Mouse (Mus musculus) forebrain, postnatal 0 days (tissue): ENCODE measurements around the gene Cpt1b. TPM values are rescaled to one million over a fixed set of nuclear protein-coding genes. Genes with fewer than 3 reads are reported as not detected.

Source experiments
- ATAC-seq: fragments of 200-750 bp; cut with Nextera tagmentation; 2 replicates; pipeline ENCODE4 v1.8.0; 2017; ENCODE audit warnings: mild to moderate bottlenecking, moderate library complexity
- DNase-seq: peaks from one replicate; pipeline ENCODE4 v3.0.0-alpha.2; 2015
- H3K27ac ChIP-seq: fragments of 300-500 bp; sonication (generic); 2 replicates; pipeline ENCODE4 v1.5.1; 2014; ENCODE audit warnings: low read depth, mild to moderate bottlenecking, antibody characterized with exemption, low read length, moderate library complexity, mixed read lengths
- H3K27me3 ChIP-seq: fragments of 300-500 bp; sonication (generic); 2 replicates; pipeline ENCODE4 v1.6.1; 2014; ENCODE audit warnings: mild to moderate bottlenecking, low read length, mixed read lengths; ENCODE audit not compliant: insufficient read depth
- H3K36me3 ChIP-seq: fragments of 300-500 bp; sonication (generic); 2 replicates; pipeline ENCODE4 v1.6.1; 2014; ENCODE audit warnings: mild to moderate bottlenecking, moderate library complexity; ENCODE audit not compliant: insufficient read depth
- H3K4me1 ChIP-seq: fragments of 300-500 bp; sonication (generic); 2 replicates; pipeline ENCODE4 v1.6.1; 2014; ENCODE audit warnings: antibody characterized with exemption; ENCODE audit not compliant: insufficient read depth
- H3K4me2 ChIP-seq: fragments of 300-500 bp; sonication (generic); 2 replicates; pipeline ENCODE4 v1.6.1; 2014; ENCODE audit warnings: low read depth, mild to moderate bottlenecking, moderate library complexity
- H3K4me3 ChIP-seq: fragments of 300-500 bp; sonication (generic); 2 replicates; pipeline ENCODE4 v1.5.1; 2014; ENCODE audit warnings: low read depth, low read length, mixed read lengths
- H3K9ac ChIP-seq: fragments of 300-500 bp; sonication (generic); 2 replicates; pipeline ENCODE4 v1.6.1; 2014; ENCODE audit warnings: mild to moderate bottlenecking
- H3K9me3 ChIP-seq: fragments of 300-500 bp; sonication (generic); 2 replicates; pipeline ENCODE4 v1.6.1; 2016; ENCODE audit warnings: low read length
- CTCF ChIP-seq: sonication (generic); IDR thresholded peaks from 2 replicates; pipeline ENCODE4 v1.5.1; 2016; ENCODE audit warnings: antibody characterized with exemption, control low read depth, low read depth
- WGBS: fragments of 180-500 bp; shearing (Covaris S2); extraction: QIAGEN DNeasy Blood & Tissue Kit; methylation state at CpG from one replicate; pipeline ENCODE4 v1.1.7; 2014; 5-methylcytosine and 5-hydroxymethylcytosine counted together
- polyA plus RNA-seq: library from polyadenylated mRNA; unstranded; fragments of >200 nt; fragmentation: Nextera tagmentation; extraction: Ambion mirVana; gene quantifications from 2 replicates; pipeline ENCODE4 v1.2.1, GENCODE M21; 2015
- total RNA-seq: library from RNA; depleted of rRNA; stranded (reverse); fragments of >200 nt; gene quantifications from 2 replicates; pipeline ENCODE4 v1.2.3, GENCODE M21; 2014; rRNA removed

The Cpt1b gene
- total and polyA plus RNA-seq, 2 experiments from 2014 or later, result 1.3 to 5.0 TPM

GRCm38 (mm10) chr15:89376040-89376439 is 49.6 kb downstream of the Cpt1b start:
- DNase-seq, result no peak
- Histone ChIP-seq H3K36me3 (peaks cover 13% of the 10 kb centered on the region), H3K4me2 (no peak overlapping the region), H3K9me3 (no peaks in the 10 kb centered on the region), H3K4me3 (no peak overlapping the region), H3K27ac (no peak overlapping the region), H3K27me3 (peaks cover 32% of the 10 kb centered on the region), H3K4me1 (peaks cover 7% of the 10 kb centered on the region; the same call in 1 of the 2 replicates), H3K9ac (no peak overlapping the region)
- 83% methylated on average over 7 of the region's 7 CpGs for WGBS
- TF ChIP-seq CTCF, result no peak
- no peak for ATAC-seq

- no peak overlapping the region for H3K27ac ChIP-seq
- H3K36me3 ChIP-seq, result peaks cover 24% of the 10 kb centered on the region
- no peak overlapping the region for H3K9ac ChIP-seq
- ATAC-seq, result no peak
- 0 out of 2 replicates have a peak overlapping the region, but pooled peaks have one; percentile 78 for H3K4me2 ChIP-seq
- no peak overlapping the region for H3K4me3 ChIP-seq
- peaks cover 7% of the 10 kb centered on the region; the same call in 1 of the 2 replicates for H3K4me1 ChIP-seq
- no peak for DNase-seq
- TF ChIP-seq CTCF, result no peak
- no peaks in the 10 kb centered on the region for H3K9me3 ChIP-seq
- 94% methylated on average over 17 of the region's 17 CpGs for WGBS
- peaks cover 29% of the 10 kb centered on the region for H3K27me3 ChIP-seq
Observed at GRCm38 (mm10) chr15:89374801-89375534, 50.7 kb downstream of the Cpt1b start.

GRCm38 (mm10) chr15:89374340-89374739 is 51.3 kb downstream of the Cpt1b start:
- WGBS, result 49% methylated on average over 9 of the region's 9 CpGs
- TF ChIP-seq CTCF, result no peak
- H3K4me2 ChIP-seq, result peak overlapping the region; percentile 78
- peak overlapping the region; percentile 91 for H3K27ac ChIP-seq
- peak overlapping the region; percentile 70 for H3K4me3 ChIP-seq
- H3K36me3 ChIP-seq, result peaks cover 30% of the 10 kb centered on the region
- DNase-seq (no peak), ATAC-seq (no peak)
- peaks cover 7% of the 10 kb centered on the region; the same call in 1 of the 2 replicates for H3K4me1 ChIP-seq
- H3K9ac ChIP-seq, result peak overlapping the region; percentile 92
- peaks cover 27% of the 10 kb centered on the region for H3K27me3 ChIP-seq
- H3K9me3 ChIP-seq, result no peaks in the 10 kb centered on the region

DNA sequence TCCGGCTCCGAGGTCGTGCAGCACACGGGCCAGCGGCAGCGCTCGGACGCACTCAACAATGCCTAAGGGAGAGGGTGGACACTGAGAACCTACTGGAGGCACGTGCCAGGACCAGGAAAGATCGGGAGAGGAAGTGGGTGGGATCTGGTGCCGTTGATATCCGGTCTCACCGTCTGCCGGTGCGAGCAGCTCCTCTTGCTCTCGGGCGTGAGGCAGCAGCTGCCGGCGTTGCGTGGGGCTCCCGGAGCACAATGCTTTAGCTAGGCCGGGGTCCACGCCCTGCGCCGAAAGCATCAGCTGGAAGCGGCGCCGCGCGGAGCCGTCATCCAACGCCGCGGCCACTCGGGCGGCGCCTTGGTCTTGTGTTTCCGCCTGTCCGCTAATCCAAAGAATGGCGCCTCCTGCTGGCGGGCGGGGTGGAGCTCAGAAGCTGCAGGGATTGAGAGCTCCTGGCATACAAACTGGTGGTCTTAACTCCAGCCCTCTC is 51.9 kb downstream of the Cpt1b start, which contains the start of gene Sco2:
Gene Sco2, minus strand, starts transcription at position 85 of the 487 bp plus-strand sequence.
- DNase-seq (peak; percentile 94), ATAC-seq (peak; percentile 88)
- Histone ChIP-seq H3K4me2 (peak within 1 kb of the TSS; percentile 78), H3K9me3 (no peaks in the 10 kb centered on the region), H3K4me1 (peaks cover 7% of the 10 kb centered on the region; the same call in 1 of the 2 replicates), H3K4me3 (peak within 1 kb of the TSS; percentile 70), H3K36me3 (peaks cover 35% of the 10 kb centered on the region), H3K27me3 (peaks cover 26% of the 10 kb centered on the region), H3K9ac (peak within 1 kb of the TSS; percentile 92), H3K27ac (peak within 1 kb of the TSS; percentile 91)
- TF ChIP-seq CTCF, result peak; percentile 91
- under 1% methylated on average over 42 of the region's 42 CpGs for WGBS

DNA sequence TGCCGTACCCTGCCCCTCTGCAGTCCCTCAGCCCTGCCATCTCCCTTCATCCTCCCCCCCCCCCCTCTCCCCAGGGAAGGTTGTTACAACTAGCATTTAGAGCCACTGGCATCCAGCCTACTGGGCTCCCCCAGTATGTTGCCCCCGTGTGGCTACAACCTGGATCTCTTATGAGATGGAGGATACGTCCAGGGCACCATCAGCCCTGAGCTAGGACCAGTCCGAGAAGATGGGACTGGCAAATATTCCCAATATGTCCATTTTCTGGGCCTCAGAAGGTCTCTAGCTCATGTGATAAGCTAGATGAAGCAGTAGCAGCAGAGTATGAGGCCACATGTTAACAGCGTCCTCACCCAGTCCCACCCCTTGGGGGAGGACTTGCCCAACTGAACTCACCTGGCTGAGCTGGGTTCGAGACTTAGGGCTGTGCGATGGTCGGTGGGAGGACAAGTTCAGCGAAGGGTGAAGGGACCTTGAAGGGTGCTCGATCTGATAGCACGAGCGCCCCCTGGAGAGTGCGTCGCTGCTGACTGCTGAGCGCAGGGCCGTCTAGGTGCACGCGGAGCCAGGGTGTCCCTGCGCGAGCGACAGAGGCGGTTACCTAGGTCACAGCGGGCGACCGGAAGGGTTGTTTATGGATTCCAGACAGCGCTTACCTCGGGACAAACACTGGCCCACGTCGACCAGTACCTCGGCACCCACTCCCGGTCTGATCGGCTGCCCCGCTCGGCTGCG is 52.5 kb downstream of the Cpt1b start:
- no peaks in the 10 kb centered on the region for H3K9me3 ChIP-seq
- 2% methylated on average over 35 of the region's 35 CpGs for WGBS
- H3K36me3 ChIP-seq, result peaks cover 41% of the 10 kb centered on the region
- peak; percentile 77 for TF ChIP-seq CTCF
- peak overlapping the region; percentile 91 for H3K27ac ChIP-seq
- DNase-seq (peak; percentile 88), ATAC-seq (peak; percentile 92)
- H3K4me3 ChIP-seq, result peak overlapping the region; percentile 70
- H3K4me2 ChIP-seq, result peak overlapping the region; percentile 78
- H3K4me1 ChIP-seq, result peaks cover 3% of the 10 kb centered on the region; the same call in 1 of the 2 replicates
- H3K9ac ChIP-seq, result peak overlapping the region; percentile 92
- peaks cover 22% of the 10 kb centered on the region for H3K27me3 ChIP-seq

GRCm38 (mm10) chr15:89372536-89372935 is 53.1 kb downstream of the Cpt1b start:
- Histone ChIP-seq H3K4me1 (peaks cover 3% of the 10 kb centered on the region; the same call in 1 of the 2 replicates), H3K27ac (no peak overlapping the region), H3K9ac (peak overlapping the region; percentile 92; the same call in 1 of the 2 replicates), H3K4me2 (peak overlapping the region; percentile 78), H3K9me3 (no peaks in the 10 kb centered on the region), H3K36me3 (peaks cover 48% of the 10 kb centered on the region), H3K4me3 (no peak overlapping the region; the same call in 1 of the 2 replicates), H3K27me3 (peaks cover 15% of the 10 kb centered on the region)
- no peak for TF ChIP-seq CTCF
- DNase-seq (no peak), ATAC-seq (no peak)
- WGBS, result 83% methylated on average over 7 of the region's 7 CpGs

DNA sequence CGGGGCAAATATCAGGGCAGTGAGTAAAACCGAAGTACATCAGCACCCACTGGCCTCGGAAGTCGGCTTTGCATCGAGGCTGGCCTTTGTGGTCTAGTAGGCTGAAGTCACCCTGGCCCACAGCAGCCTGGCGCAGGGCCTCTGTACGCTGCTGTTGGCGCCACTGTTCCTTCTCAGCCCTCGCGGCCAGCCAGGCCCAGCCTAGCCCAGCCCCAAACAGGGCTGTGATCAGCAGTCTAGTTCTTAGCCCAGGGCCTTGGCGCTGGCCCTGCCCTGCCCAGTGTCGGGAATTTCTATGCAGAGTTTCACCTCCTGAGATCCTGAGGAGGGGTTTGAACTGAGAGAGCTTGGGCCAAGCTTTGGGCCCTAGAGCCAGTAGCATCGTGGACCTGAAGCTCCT is 53.6 kb downstream of the Cpt1b start:
- Histone ChIP-seq H3K4me3 (no peak overlapping the region), H3K27me3 (peaks cover 11% of the 10 kb centered on the region), H3K36me3 (peaks cover 53% of the 10 kb centered on the region), H3K4me1 (peaks cover 3% of the 10 kb centered on the region; the same call in 1 of the 2 replicates), H3K9ac (no peak overlapping the region), H3K9me3 (no peaks in the 10 kb centered on the region), H3K4me2 (no peak overlapping the region), H3K27ac (no peak overlapping the region)
- 84% methylated on average over 13 of the region's 13 CpGs for WGBS
- no peak for TF ChIP-seq CTCF
- no peak for DNase-seq
- no peak for ATAC-seq

Other genes with a start within 250 kb of the Cpt1b start
- gene Plxnb2, start 245.1 kb downstream of the Cpt1b start, total RNA-seq, result 126 and 138 TPM in 2 replicates
- gene Plxnb2, start 245.1 kb downstream of the Cpt1b start, polyA plus RNA-seq, result 45.2 and 52.8 TPM in 2 replicates
- gene Dennd6b, start 229.4 kb downstream of the Cpt1b start, total RNA-seq, result 73.7 and 89.6 TPM in 2 replicates
- gene Dennd6b, start 229.4 kb downstream of the Cpt1b start, polyA plus RNA-seq, result 43.4 and 53.3 TPM in 2 replicates
- gene Ppp6r2, start 214.3 kb downstream of the Cpt1b start, total RNA-seq, result 252 and 296 TPM in 2 replicates
- gene Ppp6r2, start 214.3 kb downstream of the Cpt1b start, polyA plus RNA-seq, result 70.0 and 77.2 TPM in 2 replicates
- gene Sbf1, start 110.6 kb downstream of the Cpt1b start, total RNA-seq, result 164 and 165 TPM in 2 replicates
- gene Sbf1, start 110.6 kb downstream of the Cpt1b start, polyA plus RNA-seq, result 46.2 and 60.7 TPM in 2 replicates
- gene Adm2, start 103.1 kb downstream of the Cpt1b start, total RNA-seq, result not detected in 2 replicates
- not detected in 2 replicates for gene Adm2, start 103.1 kb downstream of the Cpt1b start, polyA plus RNA-seq
- gene Miox, start 91.5 kb downstream of the Cpt1b start, total RNA-seq, result not detected in 2 replicates
- not detected in 2 replicates for gene Miox, start 91.5 kb downstream of the Cpt1b start, polyA plus RNA-seq
- 12.5 and 17.0 TPM in 2 replicates for gene Lmf2, start 70.2 kb downstream of the Cpt1b start, total RNA-seq
- 24.7 and 25.4 TPM in 2 replicates for gene Lmf2, start 70.2 kb downstream of the Cpt1b start, polyA plus RNA-seq
- 88.4 and 93.8 TPM in 2 replicates for gene Ncaph2, start 70.1 kb downstream of the Cpt1b start, total RNA-seq
- 94.9 and 95.1 TPM in 2 replicates for gene Ncaph2, start 70.1 kb downstream of the Cpt1b start, polyA plus RNA-seq
- gene Sco2, start 52.0 kb downstream of the Cpt1b start, total RNA-seq, result 34.6 and 37.6 TPM in 2 replicates
- gene Sco2, start 52.0 kb downstream of the Cpt1b start, polyA plus RNA-seq, result 24.0 and 24.2 TPM in 2 replicates
- gene Tymp, start 48.8 kb downstream of the Cpt1b start, total RNA-seq, result 3.7 and 5.2 TPM in 2 replicates
- gene Tymp, start 48.8 kb downstream of the Cpt1b start, polyA plus RNA-seq, result 3.5 and 4.1 TPM in 2 replicates
- gene Odf3b, start 46.6 kb downstream of the Cpt1b start, total RNA-seq, result 3.5 and 5.0 TPM in 2 replicates
- 6.9 and 9.9 TPM in 2 replicates for gene Odf3b, start 46.6 kb downstream of the Cpt1b start, polyA plus RNA-seq
- gene Klhdc7b, start 40.9 kb downstream of the Cpt1b start, total RNA-seq, result 0.10 and 0.23 TPM in 2 replicates
- 0.11 TPM in 1 of 2 replicates, not detected in the other for gene Klhdc7b, start 40.9 kb downstream of the Cpt1b start, polyA plus RNA-seq
- not detected in 2 replicates for gene Syce3, start 15.4 kb downstream of the Cpt1b start, total RNA-seq
- 0.49 TPM in 1 of 2 replicates, not detected in the other for gene Syce3, start 15.4 kb downstream of the Cpt1b start, polyA plus RNA-seq
- gene C730034F03Rik, start 3.7 kb upstream of the Cpt1b start, total RNA-seq, result 0.90 and 1.3 TPM in 2 replicates
- gene C730034F03Rik, start 3.7 kb upstream of the Cpt1b start, polyA plus RNA-seq, result 1.3 and 2.3 TPM in 2 replicates
- 1.7 and 1.8 TPM in 2 replicates for gene Gm44502, start 3.8 kb upstream of the Cpt1b start, total RNA-seq
- gene Gm44502, start 3.8 kb upstream of the Cpt1b start, polyA plus RNA-seq, result not detected in 2 replicates
- 56.9 and 59.9 TPM in 2 replicates for gene Chkb, start 4.0 kb upstream of the Cpt1b start, total RNA-seq
- gene Chkb, start 4.0 kb upstream of the Cpt1b start, polyA plus RNA-seq, result 78.2 and 92.4 TPM in 2 replicates
- gene Mapk8ip2, start 28.1 kb upstream of the Cpt1b start, total RNA-seq, result 95.3 and 95.8 TPM in 2 replicates
- 57.8 and 70.9 TPM in 2 replicates for gene Mapk8ip2, start 28.1 kb upstream of the Cpt1b start, polyA plus RNA-seq
- 24.5 and 32.4 TPM in 2 replicates for gene Arsa, start 51.6 kb upstream of the Cpt1b start, total RNA-seq
- 25.4 and 29.0 TPM in 2 replicates for gene Arsa, start 51.6 kb upstream of the Cpt1b start, polyA plus RNA-seq
- 38.9 and 42.4 TPM in 2 replicates for gene Shank3, start 73.8 kb upstream of the Cpt1b start, total RNA-seq
- gene Shank3, start 73.8 kb upstream of the Cpt1b start, polyA plus RNA-seq, result 5.9 and 10.6 TPM in 2 replicates
- 2.0 and 3.6 TPM in 2 replicates for gene Acr, start 142.5 kb upstream of the Cpt1b start, total RNA-seq
- gene Acr, start 142.5 kb upstream of the Cpt1b start, polyA plus RNA-seq, result 1.3 and 2.0 TPM in 2 replicates
- 38.6 and 51.3 TPM in 2 replicates for gene Rabl2, start 166.1 kb upstream of the Cpt1b start, total RNA-seq
- gene Rabl2, start 166.1 kb upstream of the Cpt1b start, polyA plus RNA-seq, result 62.4 and 62.6 TPM in 2 replicates